Mouse (Mus musculus) ES-E14 (cell line): ENCODE measurements around the gene Mbd3.

ENCODE experiments used
- CHD2 ChIP-seq: IDR thresholded peaks from 2 replicates; pipeline ENCODE4 v1.6.1; 2014; ENCODE audit warnings: mild to moderate bottlenecking, low read depth, low read length, inconsistent platforms
- HCFC1 ChIP-seq: IDR thresholded peaks from 2 replicates; pipeline ENCODE4 v1.6.1; 2012; ENCODE audit warnings: low read length, inconsistent platforms, borderline replicate concordance; ENCODE audit not compliant: insufficient read depth
- ZC3H11A ChIP-seq: IDR thresholded peaks from 2 replicates; pipeline ENCODE4 v1.6.1; 2012; ENCODE audit warnings: low read depth, mild to moderate bottlenecking, inconsistent platforms, low read length, borderline replicate concordance
- ZNF384 ChIP-seq: IDR thresholded peaks from 2 replicates; pipeline ENCODE4 v1.6.1; 2012; ENCODE audit warnings: low read depth, low read length, inconsistent platforms

DNA sequence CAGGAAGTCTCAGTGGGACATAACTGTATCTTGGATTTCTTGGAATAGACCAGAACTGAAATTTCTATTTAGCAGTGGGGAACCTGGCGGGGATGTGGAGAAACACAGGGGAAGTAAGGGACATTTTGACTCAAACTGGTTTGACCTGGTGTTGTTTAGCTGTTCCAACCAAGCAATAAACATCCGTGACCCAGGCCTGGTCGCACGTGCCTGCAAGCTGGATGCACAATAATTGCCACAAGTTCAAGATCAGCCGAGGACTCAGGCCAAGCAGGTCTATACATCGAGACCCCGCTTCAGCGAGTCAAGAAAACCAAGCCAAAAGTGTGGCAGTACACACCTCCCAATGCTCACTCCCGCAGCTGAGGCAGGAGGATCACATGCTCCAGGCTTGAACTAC, 27.4 kb downstream of the Mbd3 start:
- no peak for TF ChIP-seq ZNF384
- no peak for TF ChIP-seq CHD2
- TF ChIP-seq ZC3H11A: no peak
- no peak for TF ChIP-seq HCFC1
